22 mouse cellular contexts compared by ENCODE assay signal in genomic region chr3:97925246-97925645, GRCm38 (mm10). TPM values are rescaled to one million over a fixed set of nuclear protein-coding genes. Genes with fewer than 3 reads are reported as not detected.
DNase-seq lines count a peak whose midpoint lies in the region; ATAC-seq lines count a peak whose summit lies in the region.
"Had no signal": no experiment of that assay in that cellular context is flagged by ENCODE, and none has a peak within 500 bp of the region (broad histone marks: within the 10 kb centered on the region; RNA-seq: fewer than 3 reads in every experiment).

No protein-coding gene starts in this region.

- no peaks in the 10 kb centered on the region for H3K27me3 ChIP-seq in midbrain, embryonic 11.5 days (ENCODE audit: control insufficient read depth, insufficient read depth, low read length)
- no peaks in the 10 kb centered on the region for H3K27me3 ChIP-seq in midbrain, embryonic 10.5 days (ENCODE audit: low read depth, poor library complexity, severe bottlenecking)
- H3K27me3 ChIP-seq: embryonic facial prominence, embryonic 12.5 days; embryonic facial prominence, embryonic 15.5 days; hindbrain, embryonic 13.5 days had no signal

- H3K27ac ChIP-seq in midbrain, embryonic 11.5 days (ENCODE audit: low read depth, low read length) = no peak overlapping the region
- no peak overlapping the region for H3K27ac ChIP-seq in midbrain, embryonic 10.5 days (replicated peaks)
- H3K27ac ChIP-seq: embryonic facial prominence, embryonic 12.5 days; embryonic facial prominence, embryonic 15.5 days; hindbrain, embryonic 10.5 days; hindbrain, embryonic 13.5 days had no signal

- no peaks in the 10 kb centered on the region for H3K9me3 ChIP-seq in midbrain, embryonic 11.5 days (ENCODE audit: control insufficient read depth, low read length)
- no peaks in the 10 kb centered on the region for H3K9me3 ChIP-seq in midbrain, embryonic 10.5 days (replicated peaks)
- H3K9me3 ChIP-seq: embryonic facial prominence, embryonic 12.5 days; embryonic facial prominence, embryonic 15.5 days; hindbrain, embryonic 10.5 days; hindbrain, embryonic 13.5 days had no signal

- ATAC-seq in frontal cortex, adult (ENCODE audit: low TSS enrichment) = peak; percentile 85
- no peak for ATAC-seq in midbrain, embryonic 11.5 days (ENCODE audit: low FRiP score)
- ATAC-seq: activated CD4-positive, CD25-positive, alpha-beta regulatory T cell, adult 4 months; forebrain, embryonic 14.5 days; forebrain, postnatal 0 days; hindbrain, embryonic 16.5 days had no signal

- no peak overlapping the region for H3K9ac ChIP-seq in midbrain, embryonic 11.5 days (ENCODE audit: low read length)
- H3K9ac ChIP-seq: embryonic facial prominence, embryonic 12.5 days; embryonic facial prominence, embryonic 15.5 days; forebrain, postnatal 0 days; hindbrain, embryonic 13.5 days had no signal

- no peak overlapping the region for H3K4me2 ChIP-seq in midbrain, embryonic 11.5 days
- H3K4me2 ChIP-seq: embryonic facial prominence, embryonic 12.5 days; embryonic facial prominence, embryonic 15.5 days; heart, embryonic 11.5 days; hindbrain, embryonic 13.5 days had no signal

- 89% methylated on average over 2 of the region's 2 CpGs for WGBS in midbrain, embryonic 11.5 days
- WGBS in midbrain, embryonic 10.5 days = 93% methylated on average over 2 of the region's 2 CpGs

- H3K36me3 ChIP-seq in midbrain, embryonic 11.5 days (ENCODE audit: control insufficient read depth, insufficient read depth, low read length) = no peaks in the 10 kb centered on the region
- peaks cover 33% of the 10 kb centered on the region for H3K36me3 ChIP-seq in midbrain, embryonic 10.5 days

- DNase-seq in frontal cortex, adult 2 months (ENCODE audit: extremely low spot score in 1 of 2, low spot score in 1 of 2) = no peak
- DNase-seq in midbrain, embryonic 11.5 days (ENCODE audit: low spot score, missing footprints) = peak; percentile 49
- no peak for DNase-seq in midbrain, embryonic 10.5 days (ENCODE audit: low spot score)
- peak; percentile 20 for DNase-seq in right cerebral cortex, postnatal 25 days
- DNase-seq in right cerebral cortex, postnatal 4 days = no peak
- DNase-seq: adrenal gland, adult 8-10 months; adrenal gland, postnatal 25 days; cerebellum, adult 2 months; cerebellum, adult 9-11 months; cerebellum, postnatal 25 days; forebrain, postnatal 0 days; gastrocnemius, postnatal 10 days; gastrocnemius, postnatal 36 days had no signal

- H3K4me3 ChIP-seq in midbrain, embryonic 11.5 days (ENCODE audit: low read depth, low read length) = no peak overlapping the region
- H3K4me3 ChIP-seq in midbrain, embryonic 10.5 days = no peak overlapping the region
- H3K4me3 ChIP-seq: embryonic facial prominence, embryonic 12.5 days; embryonic facial prominence, embryonic 15.5 days; hindbrain, embryonic 10.5 days; hindbrain, embryonic 13.5 days had no signal

- no peaks in the 10 kb centered on the region for H3K4me1 ChIP-seq in midbrain, embryonic 11.5 days (ENCODE audit: control insufficient read depth, insufficient read depth, low read length)
- no peaks in the 10 kb centered on the region for H3K4me1 ChIP-seq in midbrain, embryonic 10.5 days
- H3K4me1 ChIP-seq: hindbrain, embryonic 13.5 days had no signal

RNA-seq across cellular contexts. Expression of gene Sec22b, which starts 24.3 kb away (rescaled TPM):
- polyA plus RNA-seq in frontal cortex, adult 2 months (2012; rRNA removed) = 63.2 and 65.8 TPM in 2 replicates
- polyA plus RNA-seq in midbrain, embryonic 11.5 days (2014; fragmentation: Nextera tagmentation; extraction: Ambion mirVana) = 122 and 127 TPM in 2 replicates
- 111 and 116 TPM in 2 replicates for polyA plus RNA-seq in midbrain, embryonic 10.5 days (2016; fragmentation: Nextera tagmentation; extraction: Ambion mirVana)

RNA-seq across cellular contexts. Expression of gene Pde4dip, which starts 36.7 kb away (rescaled TPM):
- polyA plus RNA-seq in frontal cortex, adult 2 months (2012; rRNA removed) = 108 and 109 TPM in 2 replicates
- polyA plus RNA-seq in midbrain, embryonic 11.5 days (2014; fragmentation: Nextera tagmentation; extraction: Ambion mirVana) = 27.6 and 29.1 TPM in 2 replicates
- 18.5 and 22.8 TPM in 2 replicates for polyA plus RNA-seq in midbrain, embryonic 10.5 days (2016; fragmentation: Nextera tagmentation; extraction: Ambion mirVana)

Comparison
In these comparisons a context has a peak if more than half of its experiments do, and no peak if none do; other contexts are left out.
1. DNase-seq: peak in midbrain, embryonic 11.5 days (single experiment) and right cerebral cortex, postnatal 25 days (single experiment); none in frontal cortex, adult 2 months (0 of 2), midbrain, embryonic 10.5 days (single experiment) and right cerebral cortex, postnatal 4 days (single experiment).